Mouse (Mus musculus) MEL (cell line): ENCODE measurements around the gene Fam114a1. TPM values are rescaled to one million over a fixed set of nuclear protein-coding genes. Genes with fewer than 3 reads are reported as not detected.

Source experiments
- DNase-seq: peaks from one replicate; pipeline ENCODE4 v3.0.0; 2011; ENCODE audit warnings: low read depth, low spot score
- H3K27ac ChIP-seq: 2 replicates; pipeline ENCODE4 v1.5.1; 2012; ENCODE audit warnings: low read depth, mild to moderate bottlenecking, control low read depth, low read length, moderate library complexity; ENCODE audit not compliant: control insufficient read depth
- H3K27me3 ChIP-seq, 2 experiments: fragments of 150-350 bp in 1 of 2; sonication (generic) in 1 of 2; 2 replicates each; pipeline ENCODE4 v1.6.1; 2012; ENCODE audit warnings: low read length in 2 of 2, mild to moderate bottlenecking in 2 of 2, improper control_type of control experiment in 1 of 2, moderate library complexity in 1 of 2; ENCODE audit not compliant: insufficient read depth in 2 of 2, control insufficient read depth in 1 of 2
- H3K36me3 ChIP-seq, 2 experiments: 2 replicates each; pipeline ENCODE4 v1.6.1; 2012 to 2014; ENCODE audit warnings: low read length in 2 of 2, improper control_type of control experiment in 1 of 2, inconsistent platforms in 1 of 2, mild to moderate bottlenecking in 1 of 2; ENCODE audit not compliant: insufficient read depth in 2 of 2, control insufficient read depth in 1 of 2
- H3K4me1 ChIP-seq, 2 experiments: fragments of 150-350 bp in 1 of 2; sonication (generic) in 1 of 2; 2 replicates each; pipeline ENCODE4 v1.6.1; 2012; ENCODE audit warnings: low read length in 2 of 2, improper control_type of control experiment in 1 of 2, mild to moderate bottlenecking in 1 of 2; ENCODE audit not compliant: insufficient read depth in 2 of 2, control insufficient read depth in 1 of 2
- H3K4me3 ChIP-seq, 2 experiments: fragments of 150-350 bp in 1 of 2; sonication (generic) in 1 of 2; 2 replicates each; pipeline ENCODE4 v1.5.1; 2012; ENCODE audit warnings: low read depth in 2 of 2, low read length in 2 of 2, mild to moderate bottlenecking in 2 of 2, moderate library complexity in 2 of 2, control low read depth in 1 of 2, improper control_type of control experiment in 1 of 2; ENCODE audit not compliant: control insufficient read depth in 1 of 2, insufficient read depth in 1 of 2
- H3K79me2 ChIP-seq: 2 replicates; pipeline ENCODE4 v1.6.1; 2012; ENCODE audit warnings: mild to moderate bottlenecking, low read length, moderate library complexity; ENCODE audit not compliant: control insufficient read depth, poor library complexity, insufficient read depth
- H3K9ac ChIP-seq: 2 replicates; pipeline ENCODE4 v1.6.1; 2012; ENCODE audit warnings: low read depth, mild to moderate bottlenecking, control low read depth, low read length, moderate library complexity; ENCODE audit not compliant: control insufficient read depth, poor library complexity, severe bottlenecking
- H3K9me3 ChIP-seq: fragments of 150-350 bp; sonication (generic); replicated peaks from 2 replicates; pipeline ENCODE4 v1.6.1; 2012; ENCODE audit warnings: mild to moderate bottlenecking, low read length, improper control_type of control experiment, moderate library complexity; ENCODE audit not compliant: insufficient read depth
- CHD1 ChIP-seq: IDR thresholded peaks from 2 replicates; pipeline ENCODE4 v1.6.1; 2012; ENCODE audit warnings: low read depth, mild to moderate bottlenecking, inconsistent platforms, low read length, improper control_type of control experiment
- CTCF ChIP-seq, 3 experiments: IDR thresholded peaks in 2 of 3; conservative IDR thresholded peaks in 1 of 3; 2 replicates each; pipeline ENCODE4 v1.5.1; 2011 to 2012; ENCODE audit warnings: low read length in 3 of 3, low read depth in 2 of 3, mild to moderate bottlenecking in 2 of 3, improper control_type of control experiment in 1 of 3, inconsistent platforms in 1 of 3, mixed read lengths in 1 of 3, moderate library complexity in 1 of 3; ENCODE audit not compliant: control insufficient read depth in 1 of 3, insufficient read depth in 1 of 3, poor library complexity in 1 of 3, severe bottlenecking in 1 of 3
- E2F4 ChIP-seq: IDR thresholded peaks from 2 replicates; pipeline ENCODE4 v1.6.1; 2011; ENCODE audit warnings: low read depth, low read length, improper control_type of control experiment, borderline replicate concordance
- ELF1 ChIP-seq: IDR thresholded peaks from 2 replicates; pipeline ENCODE4 v1.6.1; 2014; ENCODE audit warnings: low read depth, mild to moderate bottlenecking, inconsistent platforms, low read length, improper control_type of control experiment, moderate library complexity
- ETS1 ChIP-seq: IDR thresholded peaks from 2 replicates; pipeline ENCODE4 v1.6.1; 2012; ENCODE audit warnings: low read depth, mild to moderate bottlenecking, inconsistent platforms, low read length, improper control_type of control experiment, moderate library complexity
- GABPA ChIP-seq: IDR thresholded peaks from 2 replicates; pipeline ENCODE4 v1.6.1; 2012; ENCODE audit warnings: low read depth, mild to moderate bottlenecking, inconsistent platforms, low read length, improper control_type of control experiment, moderate library complexity
- GATA1 ChIP-seq: IDR thresholded peaks from 2 replicates; pipeline ENCODE4 v1.6.1; 2011; ENCODE audit warnings: low read depth, low read length, improper control_type of control experiment
- HCFC1 ChIP-seq: IDR thresholded peaks from 2 replicates; pipeline ENCODE4 v1.6.1; 2012; ENCODE audit warnings: low read depth, mild to moderate bottlenecking, inconsistent platforms, low read length, improper control_type of control experiment, moderate library complexity
- KAT2A ChIP-seq: conservative IDR thresholded peaks from 2 replicates; pipeline ENCODE4 v1.6.1; 2012; ENCODE audit warnings: low read depth, low read length, improper control_type of control experiment, inconsistent platforms
- MAFK ChIP-seq: IDR thresholded peaks from 2 replicates; pipeline ENCODE4 v1.6.1; 2011; ENCODE audit warnings: low read depth, mild to moderate bottlenecking, low read length, improper control_type of control experiment, borderline replicate concordance
- MAX ChIP-seq: IDR thresholded peaks from 2 replicates; pipeline ENCODE4 v1.6.1; 2011; ENCODE audit warnings: low read length, improper control_type of control experiment
- MEF2A ChIP-seq: IDR thresholded peaks from 2 replicates; pipeline ENCODE4 v1.6.1; 2014; ENCODE audit warnings: low read depth, mild to moderate bottlenecking, inconsistent platforms, low read length, improper control_type of control experiment; ENCODE audit not compliant: poor library complexity, insufficient replicate concordance, severe bottlenecking; ENCODE audit errors: extremely low read depth
- MYB ChIP-seq: IDR thresholded peaks from 2 replicates; pipeline ENCODE4 v1.6.1; 2011; ENCODE audit warnings: mild to moderate bottlenecking, low read depth, low read length, improper control_type of control experiment
- MYC ChIP-seq: IDR thresholded peaks from 2 replicates; pipeline ENCODE4 v1.6.1; 2011; ENCODE audit warnings: low read depth, mild to moderate bottlenecking, low read length, improper control_type of control experiment, moderate library complexity
- POLR2A ChIP-seq, 2 experiments: IDR thresholded peaks; 2 replicates each; pipeline ENCODE4 v1.6.1; 2011 to 2012; ENCODE audit warnings: low read length in 2 of 2, mild to moderate bottlenecking in 2 of 2, control low read depth in 1 of 2, improper control_type of control experiment in 1 of 2, low read depth in 1 of 2, moderate library complexity in 1 of 2; ENCODE audit not compliant: control insufficient read depth in 1 of 2, insufficient read depth in 1 of 2, poor library complexity in 1 of 2
- POLR2AphosphoS2 ChIP-seq: IDR thresholded peaks from 2 replicates; pipeline ENCODE4 v1.6.1; 2011; ENCODE audit warnings: low read length, improper control_type of control experiment
- POLR2AphosphoS5 ChIP-seq: IDR thresholded peaks from 2 replicates; pipeline ENCODE4 v1.6.1; 2012; ENCODE audit warnings: low read depth, borderline replicate concordance, mild to moderate bottlenecking, inconsistent platforms, low read length, moderate library complexity, mixed read lengths
- RAD21 ChIP-seq: IDR thresholded peaks from 2 replicates; pipeline ENCODE4 v1.6.1; 2011; ENCODE audit warnings: mild to moderate bottlenecking, low read depth, low read length, improper control_type of control experiment
- RCOR1 ChIP-seq: IDR thresholded peaks from 2 replicates; pipeline ENCODE4 v1.6.1; 2012; ENCODE audit warnings: low read depth, mild to moderate bottlenecking, inconsistent platforms, low read length, improper control_type of control experiment
- TBP ChIP-seq: IDR thresholded peaks from 2 replicates; pipeline ENCODE4 v1.8.0; 2011; ENCODE audit warnings: low read depth, low read length, improper control_type of control experiment
- TCF12 ChIP-seq: IDR thresholded peaks from 2 replicates; pipeline ENCODE4 v1.6.1; 2014; ENCODE audit warnings: low read depth, mild to moderate bottlenecking, inconsistent platforms, low read length, improper control_type of control experiment, moderate library complexity
- USF1 ChIP-seq: IDR thresholded peaks from 2 replicates; pipeline ENCODE4 v1.6.1; 2014; ENCODE audit warnings: low read depth, mild to moderate bottlenecking, inconsistent platforms, low read length, improper control_type of control experiment, moderate library complexity
- ZKSCAN1 ChIP-seq: IDR thresholded peaks from 2 replicates; pipeline ENCODE4 v1.6.1; 2012; ENCODE audit warnings: low read depth, mild to moderate bottlenecking, inconsistent platforms, low read length, improper control_type of control experiment, moderate library complexity
- ZNF384 ChIP-seq: IDR thresholded peaks from 2 replicates; pipeline ENCODE4 v1.6.1; 2012; ENCODE audit warnings: low read depth, mild to moderate bottlenecking, inconsistent platforms, low read length, improper control_type of control experiment
- polyA plus RNA-seq, 2 experiments: library from polyadenylated mRNA; stranded (reverse) in 1 of 2; unstranded in 1 of 2; fragments of >175 nt in 1 of 2; fragments of >200 nt in 1 of 2; gene quantifications; 2 replicates each; pipeline versions ENCODE4 v1.2.1 to v1.2.4; 2012; ENCODE audit warnings: low replicate concordance in 2 of 2, low read depth in 1 of 2; ENCODE audit not compliant: insufficient read length in 2 of 2, insufficient read depth in 1 of 2, missing spikeins in 1 of 2
- total RNA-seq: library from RNA; depleted of rRNA; stranded (reverse); fragments of 300-350 nt; gene quantifications from 2 replicates; pipeline ENCODE4 v1.2.3, GENCODE M21; 2012

Gene Fam114a1
- total and polyA plus RNA-seq, 3 experiments = 0.08 TPM; not detected in 2

DNA sequence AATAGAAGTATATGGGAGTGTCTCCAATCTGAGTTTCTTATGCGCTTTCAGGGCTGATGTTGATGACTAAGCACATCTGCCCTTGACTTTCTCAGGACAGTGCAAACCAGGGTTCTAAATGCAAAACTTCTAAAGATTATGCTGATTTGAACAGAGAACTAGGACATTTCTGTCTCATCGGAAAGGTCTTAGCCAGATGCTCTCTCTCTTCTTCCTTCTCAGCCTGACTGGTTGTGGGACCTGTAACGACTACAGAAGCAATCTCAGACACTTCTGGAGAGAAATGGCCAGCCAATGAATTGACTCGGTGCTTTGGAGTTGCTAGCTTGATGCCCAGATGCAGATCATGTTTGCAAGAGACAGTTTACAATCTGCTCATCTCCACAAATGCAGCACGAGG lies 80.0 kb downstream of the Fam114a1 start:
- no peaks in the 10 kb centered on the region for H3K79me2 ChIP-seq
- H3K27me3 ChIP-seq = peaks cover 0 to 6% of the 10 kb centered on the region in 2 experiments
- TF ChIP-seq ZNF384 (no peak), MAFK (no peak), ELF1 (no peak), ZKSCAN1 (no peak), GABPA (no peak), POLR2A (IDR thresholded peaks at IDR 0.05; ENCODE audit: control insufficient read depth in 1 of 2, insufficient read depth in 1 of 2, low read depth in 1 of 2, low read length in 2 of 2, poor library complexity in 1 of 2) (no peak), KAT2A (no peak), MYC (no peak), POLR2AphosphoS5 (no peak), CTCF (IDR thresholded peaks at IDR 0.05 in 2 of 3, conservative IDR thresholded peaks at IDR 0.05 in 1 of 3; ENCODE audit: control insufficient read depth in 1 of 3, insufficient read depth in 1 of 3, low read depth in 2 of 3, low read length in 3 of 3, poor library complexity in 1 of 3, severe bottlenecking in 1 of 3) (no peak), E2F4 (no peak), RCOR1 (no peak), RAD21 (no peak), GATA1 (no peak), POLR2AphosphoS2 (no peak), HCFC1 (no peak)
- H3K9me3 ChIP-seq = no peaks in the 10 kb centered on the region
- no peaks in the 10 kb centered on the region for H3K4me1 ChIP-seq
- H3K36me3 ChIP-seq = no peaks in the 10 kb centered on the region
- H3K27ac ChIP-seq = no peak overlapping the region
- H3K9ac ChIP-seq = no peak overlapping the region
- DNase-seq = no peak
- no peak overlapping the region for H3K4me3 ChIP-seq

DNA sequence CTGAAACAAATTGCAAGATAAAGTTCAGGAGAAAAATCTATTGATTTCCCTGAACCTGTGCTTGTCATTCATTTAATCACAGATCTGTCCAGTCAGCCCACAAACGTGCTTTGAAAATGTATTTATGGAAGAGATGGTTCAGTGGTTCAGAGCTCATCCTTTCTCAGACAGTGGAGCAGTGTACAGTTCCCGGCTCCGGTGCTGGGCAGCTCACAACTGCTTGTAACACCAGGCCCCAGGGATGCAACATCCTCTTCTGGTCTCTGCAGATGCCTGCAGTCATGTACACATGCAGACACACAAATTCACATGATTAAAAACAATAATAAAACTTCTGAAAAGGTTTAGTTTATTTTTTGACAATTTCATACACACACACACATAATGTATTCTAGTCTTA lies 81.6 kb downstream of the Fam114a1 start:
- H3K27me3 ChIP-seq = peaks cover 0 to 6% of the 10 kb centered on the region in 2 experiments
- no peak overlapping the region for H3K9ac ChIP-seq
- H3K4me1 ChIP-seq = no peaks in the 10 kb centered on the region
- H3K27ac ChIP-seq = no peak overlapping the region
- no peak for TF ChIP-seq MYC
- no peak for TF ChIP-seq HCFC1
- no peak for TF ChIP-seq TBP
- no peak for TF ChIP-seq USF1
- TF ChIP-seq MEF2A = no peak
- no peak for TF ChIP-seq CHD1
- TF ChIP-seq POLR2AphosphoS5 = no peak
- no peak for TF ChIP-seq GABPA
- no peak for TF ChIP-seq ETS1
- no peak for TF ChIP-seq MYB
- TF ChIP-seq POLR2AphosphoS2 = no peak
- no peak for TF ChIP-seq MAX
- no peak for TF ChIP-seq TCF12
- no peak for DNase-seq
- no peaks in the 10 kb centered on the region for H3K79me2 ChIP-seq
- no peaks in the 10 kb centered on the region for H3K36me3 ChIP-seq
- no peaks in the 10 kb centered on the region for H3K9me3 ChIP-seq
- H3K4me3 ChIP-seq = no peak overlapping the region
